Mouse (Mus musculus) adrenal gland (tissue): ENCODE data around the gene Mfsd4b2.

ENCODE experiments used
- intact Hi-C: fragments of 180-260 bp; cut with DNase I; formaldehyde crosslinking; loops from one replicate; pipeline ENCODE4 v1.15.1; 2025

Gene Mfsd4b2

DNA sequence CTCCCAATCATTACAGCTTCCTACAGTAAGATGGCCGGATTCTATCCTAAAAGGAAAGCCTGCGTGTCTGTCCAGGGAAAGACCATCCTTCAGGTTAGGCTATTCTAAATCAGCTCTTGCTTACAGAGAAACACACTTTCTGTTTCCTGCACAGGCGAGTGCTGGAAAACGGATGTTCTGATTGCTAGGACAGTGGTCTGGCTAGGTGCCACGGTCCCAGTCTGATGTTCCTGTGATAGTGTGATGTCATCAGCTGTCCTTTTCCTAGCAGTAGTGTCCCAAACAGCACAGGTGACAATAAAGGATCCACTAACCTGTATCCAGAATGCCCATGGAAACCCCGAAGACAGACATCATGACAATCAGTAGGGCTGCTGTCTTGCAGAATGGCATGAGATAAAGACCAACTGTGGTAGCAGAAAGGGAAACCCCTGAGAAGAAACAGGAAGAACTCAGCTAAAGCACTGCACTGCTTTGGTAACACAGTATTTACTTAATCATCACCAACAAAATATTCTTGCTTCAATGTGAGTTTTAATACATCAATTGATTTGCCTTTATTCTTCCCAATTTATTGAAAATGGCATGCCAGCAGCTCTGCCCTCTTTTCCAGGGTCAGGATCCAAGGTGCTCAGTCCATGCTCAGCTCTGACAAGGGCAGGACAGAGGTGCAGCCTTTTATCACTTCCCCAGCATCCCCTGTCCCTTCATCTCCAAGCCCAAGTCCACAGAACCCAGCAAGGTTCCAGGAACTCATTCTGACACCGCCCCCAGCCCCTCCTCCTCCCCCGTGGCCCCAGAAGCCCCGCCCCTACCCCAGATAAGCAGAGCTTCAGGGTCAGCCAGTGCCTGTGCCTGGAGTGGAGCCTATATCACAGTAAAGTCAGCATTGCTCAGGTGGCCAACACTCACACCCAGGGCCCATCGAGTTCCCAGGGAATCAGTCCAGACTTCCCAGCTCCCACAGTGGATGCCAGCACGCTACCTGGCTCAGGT is 32.7 kb downstream of the Mfsd4b2 start:
- intact Hi-C loops = no loop called here

DNA sequence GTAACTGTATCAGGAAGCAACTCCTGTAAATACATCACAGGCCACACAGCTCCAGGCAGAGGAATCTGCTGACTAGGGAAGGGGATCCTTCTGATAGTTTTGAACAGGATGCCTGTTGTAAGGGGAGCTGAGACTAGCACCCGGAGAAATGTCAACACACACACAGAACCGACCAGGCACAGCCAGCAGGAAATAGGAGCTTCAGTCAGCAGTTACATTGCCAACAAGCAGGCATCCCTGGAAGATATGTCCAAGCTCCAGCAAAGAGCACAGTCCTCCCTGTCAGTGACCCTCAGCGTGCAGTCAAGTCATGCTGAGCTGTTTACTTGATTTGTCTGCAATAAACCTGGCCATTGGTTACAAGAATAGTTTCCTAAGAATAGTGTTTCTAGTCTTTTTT is 38.1 kb downstream of the Mfsd4b2 start:
- intact Hi-C loops = no loop called here
